Mouse (Mus musculus): ENCODE measurements around the gene Mta3. TPM values are rescaled to one million over a fixed set of nuclear protein-coding genes. Genes with fewer than 3 reads are reported as not detected.
A peak's percentile ranks its signal among the peaks of the same experiment; 100 is the strongest.

Mta3 gene
- polyA plus RNA-seq, 1 experiment from 2014 or later: 49.1 TPM

GRCm38 (mm10) chr17:83770371-83770770, 64.4 kb downstream of the Mta3 start:
- ATAC-seq (ENCODE audit: insufficient number of reproducible peaks, low FRiP score, low TSS enrichment, low read depth): no peak
- no peaks in the 10 kb centered on the region for H3K27me3 ChIP-seq
- H3K36me3 ChIP-seq: peaks cover 24% of the 10 kb centered on the region
- no peak overlapping the region for H3K9ac ChIP-seq
- no peak overlapping the region for H3K27ac ChIP-seq
- no peak overlapping the region for H3K4me3 ChIP-seq
- 83% methylated on average over 6 of the region's 6 CpGs for WGBS
- no peaks in the 10 kb centered on the region for H3K9me3 ChIP-seq
- H3K4me1 ChIP-seq: no peaks in the 10 kb centered on the region
- H3K4me2 ChIP-seq: no peak overlapping the region

- Histone ChIP-seq H3K27ac (no peak overlapping the region), H3K9ac (no peak overlapping the region), H3K36me3 (peaks cover 26% of the 10 kb centered on the region), H3K27me3 (no peaks in the 10 kb centered on the region), H3K9me3 (no peaks in the 10 kb centered on the region), H3K4me2 (no peak overlapping the region), H3K4me1 (no peaks in the 10 kb centered on the region), H3K4me3 (no peak overlapping the region)
- no peak for ATAC-seq (ENCODE audit: insufficient number of reproducible peaks, low FRiP score, low TSS enrichment, low read depth)
- WGBS: 94% methylated on average over 7 of the region's 7 CpGs
Measured at GRCm38 (mm10) chr17:83770931-83771330, 65.0 kb downstream of the Mta3 start.

- H3K27ac ChIP-seq: no peak overlapping the region
- no peaks in the 10 kb centered on the region for H3K27me3 ChIP-seq
- no peaks in the 10 kb centered on the region for H3K4me1 ChIP-seq
- no peak overlapping the region for H3K4me3 ChIP-seq
- no peak for ATAC-seq (ENCODE audit: insufficient number of reproducible peaks, low FRiP score, low TSS enrichment, low read depth)
- peaks cover 20% of the 10 kb centered on the region for H3K36me3 ChIP-seq
- no peak overlapping the region for H3K9ac ChIP-seq
- no peaks in the 10 kb centered on the region for H3K9me3 ChIP-seq
- no peak overlapping the region for H3K4me2 ChIP-seq
- WGBS: 92% methylated on average over 9 of the region's 9 CpGs
Measured at GRCm38 (mm10) chr17:83772110-83772509, 66.1 kb downstream of the Mta3 start.

GRCm38 (mm10) chr17:83772711-83773110, 66.7 kb downstream of the Mta3 start:
- Histone ChIP-seq H3K4me3 (no peak overlapping the region), H3K4me1 (no peaks in the 10 kb centered on the region), H3K9me3 (no peaks in the 10 kb centered on the region), H3K27ac (no peak overlapping the region), H3K27me3 (no peaks in the 10 kb centered on the region), H3K9ac (no peak overlapping the region), H3K4me2 (no peak overlapping the region), H3K36me3 (peaks cover 14% of the 10 kb centered on the region)
- ATAC-seq (ENCODE audit: insufficient number of reproducible peaks, low FRiP score, low TSS enrichment, low read depth): no peak
- WGBS: 57% methylated on average over 8 of the region's 8 CpGs

GRCm38 (mm10) chr17:83776965-83777364, 71.0 kb downstream of the Mta3 start:
- no peak overlapping the region for H3K27ac ChIP-seq
- H3K27me3 ChIP-seq: no peaks in the 10 kb centered on the region
- H3K4me2 ChIP-seq: no peak overlapping the region
- no peaks in the 10 kb centered on the region for H3K4me1 ChIP-seq
- WGBS: 95% methylated on average over 7 of the region's 7 CpGs
- H3K36me3 ChIP-seq: peaks cover 15% of the 10 kb centered on the region
- no peak overlapping the region for H3K4me3 ChIP-seq
- H3K9ac ChIP-seq: no peak overlapping the region
- ATAC-seq (ENCODE audit: insufficient number of reproducible peaks, low FRiP score, low TSS enrichment, low read depth): no peak
- no peaks in the 10 kb centered on the region for H3K9me3 ChIP-seq

- WGBS: 75% methylated on average over 9 of the region's 9 CpGs
- Histone ChIP-seq H3K27ac (no peak overlapping the region), H3K27me3 (no peaks in the 10 kb centered on the region), H3K4me1 (0 out of 2 replicates have a peak, but pooled peaks cover 4% of the 10 kb centered on the region), H3K4me2 (no peak overlapping the region), H3K9me3 (no peaks in the 10 kb centered on the region), H3K4me3 (no peak overlapping the region), H3K9ac (no peak overlapping the region), H3K36me3 (peaks cover 16% of the 10 kb centered on the region)
- ATAC-seq (ENCODE audit: insufficient number of reproducible peaks, low FRiP score, low TSS enrichment, low read depth): no peak
Measured at GRCm38 (mm10) chr17:83777462-83778051, 71.6 kb downstream of the Mta3 start.

- Histone ChIP-seq H3K36me3 (peaks cover 26% of the 10 kb centered on the region), H3K27me3 (no peaks in the 10 kb centered on the region), H3K4me2 (no peak overlapping the region), H3K4me1 (0 out of 2 replicates have a peak, but pooled peaks cover 9% of the 10 kb centered on the region), H3K27ac (no peak overlapping the region), H3K9me3 (no peaks in the 10 kb centered on the region), H3K4me3 (no peak overlapping the region), H3K9ac (no peak overlapping the region)
- WGBS: 90% methylated on average over 5 of the region's 5 CpGs
- no peak for ATAC-seq (ENCODE audit: insufficient number of reproducible peaks, low FRiP score, low TSS enrichment, low read depth)
Measured at GRCm38 (mm10) chr17:83780228-83780627, 74.3 kb downstream of the Mta3 start.

- no peak overlapping the region for H3K4me2 ChIP-seq
- no peak overlapping the region for H3K4me3 ChIP-seq
- 31% methylated on average over 5 of the region's 5 CpGs for WGBS
- no peaks in the 10 kb centered on the region for H3K27me3 ChIP-seq
- H3K9me3 ChIP-seq: no peaks in the 10 kb centered on the region
- no peak for ATAC-seq (ENCODE audit: insufficient number of reproducible peaks, low FRiP score, low TSS enrichment, low read depth)
- no peak overlapping the region for H3K9ac ChIP-seq
- H3K4me1 ChIP-seq: 0 out of 2 replicates have a peak, but pooled peaks cover 9% of the 10 kb centered on the region
- H3K36me3 ChIP-seq: peaks cover 25% of the 10 kb centered on the region
- 0 out of 2 replicates have a peak overlapping the region, but pooled peaks have one; percentile 64 for H3K27ac ChIP-seq
Measured at GRCm38 (mm10) chr17:83782740-83783139, 76.8 kb downstream of the Mta3 start.

GRCm38 (mm10) chr17:83786418-83786817, 80.5 kb downstream of the Mta3 start:
- peaks cover 9% of the 10 kb centered on the region; the same call in 1 of the 2 replicates for H3K4me1 ChIP-seq
- peaks cover 30% of the 10 kb centered on the region for H3K36me3 ChIP-seq
- H3K4me2 ChIP-seq: no peak overlapping the region
- no peaks in the 10 kb centered on the region for H3K27me3 ChIP-seq
- no peak overlapping the region for H3K9ac ChIP-seq
- no peak for ATAC-seq (ENCODE audit: insufficient number of reproducible peaks, low FRiP score, low TSS enrichment, low read depth)
- H3K27ac ChIP-seq: no peak overlapping the region
- H3K9me3 ChIP-seq: no peaks in the 10 kb centered on the region
- H3K4me3 ChIP-seq: no peak overlapping the region
- 94% methylated on average over 6 of the region's 6 CpGs for WGBS

- WGBS: 68% methylated on average over 5 of the region's 5 CpGs
- Histone ChIP-seq H3K9me3 (no peaks in the 10 kb centered on the region), H3K36me3 (peaks cover 26% of the 10 kb centered on the region; the same call in 1 of the 2 replicates), H3K27ac (peak overlapping the region; percentile 63), H3K27me3 (no peaks in the 10 kb centered on the region), H3K4me1 (no peaks in the 10 kb centered on the region; the same call in 1 of the 2 replicates), H3K4me2 (no peak overlapping the region), H3K4me3 (no peak overlapping the region), H3K9ac (no peak overlapping the region)
- no peak for ATAC-seq (ENCODE audit: insufficient number of reproducible peaks, low FRiP score, low TSS enrichment, low read depth)
Measured at GRCm38 (mm10) chr17:83790158-83790557, 84.2 kb downstream of the Mta3 start.

- H3K27me3 ChIP-seq: no peaks in the 10 kb centered on the region
- 46% methylated on average over 23 of the region's 23 CpGs for WGBS
- no peak overlapping the region for H3K9ac ChIP-seq
- peak overlapping the region; percentile 4; the same call in 1 of the 2 replicates for H3K4me3 ChIP-seq
- peaks cover 21% of the 10 kb centered on the region; the same call in 1 of the 2 replicates for H3K36me3 ChIP-seq
- no peaks in the 10 kb centered on the region; the same call in 1 of the 2 replicates for H3K4me1 ChIP-seq
- peak overlapping the region; percentile 5; the same call in 1 of the 2 replicates for H3K4me2 ChIP-seq
- no peak for ATAC-seq (ENCODE audit: insufficient number of reproducible peaks, low FRiP score, low TSS enrichment, low read depth)
- H3K27ac ChIP-seq: no peak overlapping the region
- no peaks in the 10 kb centered on the region for H3K9me3 ChIP-seq
Measured at GRCm38 (mm10) chr17:83792388-83792787, 86.4 kb downstream of the Mta3 start.

GRCm38 (mm10) chr17:83795121-83795520, 89.2 kb downstream of the Mta3 start:
- Histone ChIP-seq H3K4me1 (no peaks in the 10 kb centered on the region; the same call in 1 of the 2 replicates), H3K9ac (no peak overlapping the region), H3K4me2 (no peak overlapping the region), H3K27me3 (no peaks in the 10 kb centered on the region), H3K4me3 (no peak overlapping the region), H3K27ac (no peak overlapping the region), H3K36me3 (peaks cover 12% of the 10 kb centered on the region), H3K9me3 (no peaks in the 10 kb centered on the region)
- WGBS: 96% methylated on average over 17 of the region's 17 CpGs
- no peak for ATAC-seq (ENCODE audit: insufficient number of reproducible peaks, low FRiP score, low TSS enrichment, low read depth)

Measured in limb, embryonic 15.5 days (tissue).